Mouse (Mus musculus): ENCODE results near the gene Orai3. TPM values are rescaled to one million over a fixed set of nuclear protein-coding genes. Genes with fewer than 3 reads are reported as not detected.

Orai3 gene
- total and polyA plus RNA-seq, 2 experiments, result 10.2 to 21.1 TPM

DNA sequence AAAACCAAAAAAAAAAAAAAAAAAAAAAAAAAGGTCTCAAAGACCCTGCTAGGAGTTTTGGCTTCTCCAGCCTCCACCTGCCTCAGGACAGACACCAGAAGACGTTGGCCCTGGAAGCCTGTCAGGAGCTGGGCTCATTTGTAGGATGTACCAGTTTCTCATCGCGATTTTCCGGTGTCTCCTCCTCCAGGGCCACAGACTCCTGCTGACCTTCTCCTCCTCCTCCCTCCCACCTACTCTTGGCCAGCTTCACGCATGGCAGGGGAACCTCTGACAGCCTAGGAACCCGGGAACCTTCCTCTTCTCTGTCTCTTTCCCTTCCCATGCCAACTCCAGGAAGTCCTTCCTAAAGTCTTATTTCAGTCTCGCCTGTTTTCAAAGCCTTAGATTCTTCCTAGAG lies 47.4 kb downstream of the Orai3 start:
- 80% methylated on average over 7 of the region's 7 CpGs for WGBS

DNA sequence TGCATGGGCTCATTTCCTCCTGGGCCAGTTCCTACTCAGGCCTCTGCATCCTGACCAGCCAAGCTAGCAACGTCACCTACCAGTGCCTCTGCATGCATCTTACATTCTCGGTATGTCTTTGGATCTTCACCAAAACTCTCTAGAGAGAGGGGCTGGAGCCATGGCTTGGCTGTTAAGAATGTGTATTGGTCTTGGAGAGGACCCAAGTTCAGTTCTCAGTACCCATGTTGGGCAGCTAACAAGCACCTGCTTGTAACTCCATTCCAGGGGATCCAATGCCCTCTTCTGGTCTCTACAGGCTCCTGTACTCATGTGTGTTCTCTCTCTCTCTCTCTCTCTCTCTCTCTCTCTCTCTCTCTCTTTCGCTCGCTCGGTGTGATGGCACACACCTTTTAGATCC lies 48.2 kb downstream of the Orai3 start:
- WGBS, result 78% methylated on average over 5 of the region's 5 CpGs
- Histone ChIP-seq H3K36me3 (ENCODE audit: control insufficient read depth, insufficient read depth, low read length) (no peaks in the 10 kb centered on the region), H3K9ac (ENCODE audit: low read depth, low read length) (no peak overlapping the region), H3K27ac (replicated peaks; ENCODE audit: insufficient read depth, low read depth, low read length) (no peak overlapping the region), H3K27me3 (ENCODE audit: control insufficient read depth, insufficient read depth, low read length) (no peaks in the 10 kb centered on the region), H3K4me1 (ENCODE audit: control insufficient read depth, insufficient read depth, low read length) (peaks cover 22% of the 10 kb centered on the region), H3K4me3 (ENCODE audit: insufficient read depth, low read depth, low read length) (no peak overlapping the region), H3K79me2 (ENCODE audit: control insufficient read depth, insufficient read depth, low read length) (no peaks in the 10 kb centered on the region)
- peak; percentile 53 for DNase-seq (ENCODE audit: extremely low read depth, low read depth, low spot score)
- TF ChIP-seq POLR2A (IDR thresholded peaks at IDR 0.05; ENCODE audit: extremely low read depth, insufficient read depth, low read length), result no peak
- TF ChIP-seq CTCF (IDR thresholded peaks at IDR 0.05; ENCODE audit: low read depth, low read length), result no peak

More for the DNA sequence above, 47.4 kb downstream of the Orai3 start:
- no peak overlapping the region for H3K27ac ChIP-seq (replicated peaks; ENCODE audit: insufficient read depth, low read depth, low read length)
- H3K4me1 ChIP-seq (ENCODE audit: control insufficient read depth, insufficient read depth, low read length), result peaks cover 24% of the 10 kb centered on the region
- TF ChIP-seq CTCF (IDR thresholded peaks at IDR 0.05; ENCODE audit: low read depth, low read length), result no peak
- TF ChIP-seq POLR2A (IDR thresholded peaks at IDR 0.05; ENCODE audit: extremely low read depth, insufficient read depth, low read length), result no peak
- H3K27me3 ChIP-seq (ENCODE audit: control insufficient read depth, insufficient read depth, low read length), result no peaks in the 10 kb centered on the region
- no peak overlapping the region for H3K9ac ChIP-seq (ENCODE audit: low read depth, low read length)
- no peaks in the 10 kb centered on the region for H3K79me2 ChIP-seq (ENCODE audit: control insufficient read depth, insufficient read depth, low read length)
- H3K36me3 ChIP-seq (ENCODE audit: control insufficient read depth, insufficient read depth, low read length), result no peaks in the 10 kb centered on the region
- DNase-seq (ENCODE audit: extremely low read depth, low read depth, low spot score), result no peak
- no peak overlapping the region for H3K4me3 ChIP-seq (ENCODE audit: insufficient read depth, low read depth, low read length)

- no peaks in the 10 kb centered on the region for H3K79me2 ChIP-seq (ENCODE audit: control insufficient read depth, insufficient read depth, low read length)
- H3K27ac ChIP-seq (replicated peaks; ENCODE audit: insufficient read depth, low read depth, low read length), result no peak overlapping the region
- no peak overlapping the region for H3K4me3 ChIP-seq (ENCODE audit: insufficient read depth, low read depth, low read length)
- no peak for TF ChIP-seq POLR2A (IDR thresholded peaks at IDR 0.05; ENCODE audit: extremely low read depth, insufficient read depth, low read length)
- no peak for TF ChIP-seq CTCF (IDR thresholded peaks at IDR 0.05; ENCODE audit: low read depth, low read length)
- no peak overlapping the region for H3K9ac ChIP-seq (ENCODE audit: low read depth, low read length)
- no peaks in the 10 kb centered on the region for H3K36me3 ChIP-seq (ENCODE audit: control insufficient read depth, insufficient read depth, low read length)
- DNase-seq (ENCODE audit: extremely low read depth, low read depth, low spot score), result no peak
- no peaks in the 10 kb centered on the region for H3K27me3 ChIP-seq (ENCODE audit: control insufficient read depth, insufficient read depth, low read length)
- 75% methylated on average over 13 of the region's 13 CpGs for WGBS
- peaks cover 7% of the 10 kb centered on the region for H3K4me1 ChIP-seq (ENCODE audit: control insufficient read depth, insufficient read depth, low read length)
Observed at GRCm38 (mm10) chr7:127820836-127821509, 51.4 kb downstream of the Orai3 start.

GRCm38 (mm10) chr7:127822494-127822893 lies 52.9 kb downstream of the Orai3 start:
- Histone ChIP-seq H3K27ac (replicated peaks; ENCODE audit: insufficient read depth, low read depth, low read length) (no peak overlapping the region), H3K36me3 (ENCODE audit: control insufficient read depth, insufficient read depth, low read length) (no peaks in the 10 kb centered on the region), H3K9ac (ENCODE audit: low read depth, low read length) (no peak overlapping the region), H3K4me1 (ENCODE audit: control insufficient read depth, insufficient read depth, low read length) (no peaks in the 10 kb centered on the region), H3K27me3 (ENCODE audit: control insufficient read depth, insufficient read depth, low read length) (no peaks in the 10 kb centered on the region), H3K4me3 (ENCODE audit: insufficient read depth, low read depth, low read length) (no peak overlapping the region), H3K79me2 (ENCODE audit: control insufficient read depth, insufficient read depth, low read length) (no peaks in the 10 kb centered on the region)
- TF ChIP-seq POLR2A (IDR thresholded peaks at IDR 0.05; ENCODE audit: extremely low read depth, insufficient read depth, low read length) (no peak), CTCF (IDR thresholded peaks at IDR 0.05; ENCODE audit: low read depth, low read length) (no peak)
- 84% methylated on average over 3 of the region's 3 CpGs for WGBS
- DNase-seq (ENCODE audit: extremely low read depth, low read depth, low spot score), result no peak

DNA sequence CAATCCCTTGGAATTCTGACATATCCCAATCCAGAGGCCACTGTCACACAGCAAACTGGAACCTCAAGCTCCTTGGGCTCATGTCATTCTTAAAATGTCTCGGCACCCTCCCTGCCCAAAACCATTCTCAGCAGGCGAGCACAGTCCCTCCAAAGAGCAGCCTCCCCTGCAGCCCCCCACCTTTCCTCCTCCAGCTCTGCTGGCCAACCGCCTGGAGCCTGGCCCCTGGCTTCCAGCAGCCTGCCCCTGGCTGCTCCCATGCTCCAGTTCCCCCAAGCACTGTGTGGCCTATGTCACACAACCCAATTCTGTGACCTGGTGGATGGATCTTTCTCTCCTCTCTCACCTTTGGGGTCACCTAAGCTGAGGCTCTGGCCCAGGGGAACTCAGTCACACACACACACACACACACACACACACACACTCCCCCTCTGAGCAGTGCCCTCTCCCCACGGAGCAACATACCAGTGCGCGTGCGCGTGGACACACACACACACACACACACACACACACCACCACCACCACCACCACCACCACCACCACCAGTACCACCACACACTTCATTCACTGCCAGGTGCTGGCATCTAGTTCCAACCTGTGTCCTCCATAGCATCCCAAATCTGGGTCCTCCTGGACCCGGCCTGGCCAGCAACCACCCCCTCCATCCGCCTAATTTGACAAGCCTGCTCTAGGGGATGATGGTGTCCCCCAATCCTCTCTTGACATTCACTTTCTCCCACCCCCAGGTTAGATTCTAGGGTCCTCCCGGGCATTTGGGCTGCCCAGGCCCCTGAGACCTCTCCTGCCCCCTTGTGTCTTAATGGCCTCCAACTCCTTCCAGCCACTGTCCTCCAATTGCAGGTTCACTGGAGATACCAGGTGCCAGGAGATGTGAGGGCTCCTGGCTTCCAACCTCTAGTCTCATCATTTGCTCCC lies 53.9 kb downstream of the Orai3 start:
- no peaks in the 10 kb centered on the region for H3K4me1 ChIP-seq (ENCODE audit: control insufficient read depth, insufficient read depth, low read length)
- no peak overlapping the region for H3K9ac ChIP-seq (ENCODE audit: low read depth, low read length)
- no peak for DNase-seq (ENCODE audit: extremely low read depth, low read depth, low spot score)
- no peak overlapping the region for H3K27ac ChIP-seq (replicated peaks; ENCODE audit: insufficient read depth, low read depth, low read length)
- TF ChIP-seq CTCF (IDR thresholded peaks at IDR 0.05; ENCODE audit: low read depth, low read length) (no peak), POLR2A (IDR thresholded peaks at IDR 0.05; ENCODE audit: extremely low read depth, insufficient read depth, low read length) (no peak)
- no peaks in the 10 kb centered on the region for H3K27me3 ChIP-seq (ENCODE audit: control insufficient read depth, insufficient read depth, low read length)
- no peak overlapping the region for H3K4me3 ChIP-seq (ENCODE audit: insufficient read depth, low read depth, low read length)
- 92% methylated on average over 11 of the region's 11 CpGs for WGBS
- H3K36me3 ChIP-seq (ENCODE audit: control insufficient read depth, insufficient read depth, low read length), result no peaks in the 10 kb centered on the region
- no peaks in the 10 kb centered on the region for H3K79me2 ChIP-seq (ENCODE audit: control insufficient read depth, insufficient read depth, low read length)
